Mouse (Mus musculus) regulatory T cell (primary cell): ENCODE data around the gene Syngap1.
"Not testable (repeated sequence)": the region's sequence is repeated elsewhere in the genome, so short reads cannot be mapped to it uniquely, and the experiment has no call there.

Source experiments
- in situ Hi-C: fragments of 300-600 bp; cut with MboI, MseI; formaldehyde crosslinking; loops from one replicate; pipeline ENCODE4 v1.15.1; 2025; ENCODE audit warnings: high pct_unique_total_duplicates

The Syngap1 gene

GRCm38 (mm10) chr17:26941031-26941789 lies at the start of gene Syngap1:
Gene Syngap1 (plus strand): TSS chr17:26941253.
- in situ Hi-C loops = no loop called here

- in situ Hi-C loops = no loop called here
Observed at GRCm38 (mm10) chr17:26892635-26893375, 48.2 kb upstream of the Syngap1 start.

- in situ Hi-C loops = no loop called here
Observed at GRCm38 (mm10) chr17:26893492-26893891, 47.6 kb upstream of the Syngap1 start.

- in situ Hi-C loops = no loop called here
Observed at GRCm38 (mm10) chr17:26894342-26894741, 46.7 kb upstream of the Syngap1 start.

- in situ Hi-C loops = no loop called here
Observed at GRCm38 (mm10) chr17:26895578-26895977, 45.5 kb upstream of the Syngap1 start.

- in situ Hi-C loops = no loop called here
Observed at GRCm38 (mm10) chr17:26900916-26901315, 40.1 kb upstream of the Syngap1 start.

- in situ Hi-C loops = no loop called here
Observed at GRCm38 (mm10) chr17:26904320-26904719, 36.7 kb upstream of the Syngap1 start.

- in situ Hi-C loops = not testable (repeated sequence)
Observed at GRCm38 (mm10) chr17:26907506-26907905, 33.5 kb upstream of the Syngap1 start.

GRCm38 (mm10) chr17:26915248-26915647 lies 25.8 kb upstream of the Syngap1 start:
- in situ Hi-C loops = no loop called here

- in situ Hi-C loops = no loop called here
Observed at GRCm38 (mm10) chr17:26916711-26917482, 24.2 kb upstream of the Syngap1 start, which contains the start of gene Kifc5b. Gene Kifc5b (plus strand): TSS chr17:26917091.

- in situ Hi-C loops = not testable (repeated sequence)
Observed at GRCm38 (mm10) chr17:26917560-26917959, 23.5 kb upstream of the Syngap1 start.

- in situ Hi-C loops = no loop called here
Observed at GRCm38 (mm10) chr17:26918343-26918742, 22.7 kb upstream of the Syngap1 start.

- in situ Hi-C loops = not testable (repeated sequence)
Observed at GRCm38 (mm10) chr17:26919516-26919915, 21.5 kb upstream of the Syngap1 start.

- in situ Hi-C loops = loop anchor here (5.0 kb wide), 1 partner anchor 50 kb away; the partner anchor contains the start of gene Zbtb9
Observed at GRCm38 (mm10) chr17:26922368-26922767, 18.7 kb upstream of the Syngap1 start.

- in situ Hi-C loops = not testable (repeated sequence)
Observed at GRCm38 (mm10) chr17:26925414-26925813, 15.6 kb upstream of the Syngap1 start.

GRCm38 (mm10) chr17:26931795-26932194 lies 9.3 kb upstream of the Syngap1 start:
- in situ Hi-C loops = not testable (repeated sequence)

- in situ Hi-C loops = no loop called here
Observed at GRCm38 (mm10) chr17:26932839-26933398, 8.1 kb upstream of the Syngap1 start, which contains the start of gene Phf1. Gene Phf1 (plus strand): TSS chr17:26933052.

- in situ Hi-C loops = no loop called here
Observed at GRCm38 (mm10) chr17:26933419-26933818, 7.6 kb upstream of the Syngap1 start.

- in situ Hi-C loops = no loop called here
Observed at GRCm38 (mm10) chr17:26933885-26934827, 6.9 kb upstream of the Syngap1 start.

- in situ Hi-C loops = no loop called here
Observed at GRCm38 (mm10) chr17:26935027-26935426, 6.0 kb upstream of the Syngap1 start.
